Mouse (Mus musculus): Measurements from ENCODE around the gene Znrf4. TPM values are rescaled to one million over a fixed set of nuclear protein-coding genes. Genes with fewer than 3 reads are reported as not detected.

Gene Znrf4
- polyA plus RNA-seq, 2 experiments = not detected

DNA sequence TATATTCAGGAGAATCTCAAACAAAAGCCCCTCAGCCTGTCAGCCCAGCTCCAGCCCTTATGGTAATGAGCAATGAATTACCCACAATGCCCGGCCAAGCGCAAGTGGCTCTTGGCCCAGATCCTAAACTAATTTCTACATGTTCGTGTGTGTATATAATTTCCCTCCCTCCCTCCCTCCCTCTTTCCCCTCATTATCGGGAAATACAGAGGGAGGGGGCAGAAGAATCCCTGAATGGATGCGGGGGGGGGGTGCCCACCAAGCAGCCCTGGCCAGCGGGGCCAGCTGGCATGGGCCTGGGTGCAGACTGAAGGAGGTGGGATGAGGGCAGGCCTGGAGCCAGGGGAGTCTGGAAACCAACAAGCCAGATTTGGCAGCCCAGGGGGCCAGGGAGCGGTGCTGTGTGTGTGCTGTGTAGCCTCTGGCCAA lies 44.8 kb downstream of the Znrf4 start:
- no peaks in the 10 kb centered on the region for H3K9me3 ChIP-seq (ENCODE audit: control insufficient read depth, low read length)
- WGBS = 48% methylated on average over 6 of the region's 7 CpGs
- peak overlapping the region; percentile 27 for H3K4me2 ChIP-seq (replicated peaks; ENCODE audit: low read depth, low read length, severe bottlenecking)
- no peaks in the 10 kb centered on the region; the same call in none of the 2 replicates for H3K36me3 ChIP-seq (ENCODE audit: control insufficient read depth, insufficient read depth, low read length)
- TF ChIP-seq POLR2A (IDR thresholded peaks at IDR 0.05; ENCODE audit: borderline replicate concordance, extremely low read depth, insufficient read depth, insufficient read length) = no peak
- DNase-seq (ENCODE audit: low spot score) = peak; percentile 83
- no peak overlapping the region; the same call in 1 of the 2 replicates for H3K4me3 ChIP-seq (replicated peaks; ENCODE audit: low read length)
- ATAC-seq (ENCODE audit: low FRiP score, low read depth) = peak; percentile 25; the same call in 1 of the 2 replicates
- H3K27ac ChIP-seq (replicated peaks; ENCODE audit: low read depth, low read length) = peak overlapping the region; percentile 61
- no peak overlapping the region for H3K9ac ChIP-seq (ENCODE audit: low read depth, low read length, severe bottlenecking)
- peaks cover 49% of the 10 kb centered on the region for H3K4me1 ChIP-seq (ENCODE audit: control insufficient read depth, insufficient read depth, low read length)
- peaks cover 7% of the 10 kb centered on the region; the same call in 1 of the 2 replicates for H3K27me3 ChIP-seq (ENCODE audit: control insufficient read depth, insufficient read depth, low read length)

DNA sequence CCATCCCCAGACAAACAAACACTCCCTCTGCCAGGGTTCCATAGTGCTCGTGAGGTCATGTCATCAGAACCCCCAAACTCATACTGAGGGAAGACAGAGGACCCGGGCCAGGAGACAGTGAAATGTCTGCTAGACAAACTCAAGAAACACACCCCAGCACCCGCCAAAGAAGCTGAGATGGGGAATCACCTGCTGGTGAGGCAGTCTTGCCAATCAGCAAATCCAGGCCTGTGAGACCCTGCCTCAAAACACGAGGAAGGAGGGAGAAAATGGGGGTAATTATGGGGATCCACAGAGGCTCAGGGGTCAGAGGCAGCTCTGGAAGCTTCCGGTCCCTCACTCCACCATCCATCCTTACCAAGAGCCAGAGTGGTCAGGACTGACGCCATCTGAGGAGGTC lies 45.5 kb downstream of the Znrf4 start:
- 71% methylated on average over 6 of the region's 6 CpGs for WGBS
- H3K4me2 ChIP-seq (replicated peaks; ENCODE audit: low read depth, low read length, severe bottlenecking) = no peak overlapping the region
- no peaks in the 10 kb centered on the region for H3K9me3 ChIP-seq (ENCODE audit: control insufficient read depth, low read length)
- H3K27me3 ChIP-seq (ENCODE audit: control insufficient read depth, insufficient read depth, low read length) = no peaks in the 10 kb centered on the region
- no peak overlapping the region for H3K4me3 ChIP-seq (replicated peaks; ENCODE audit: low read length)
- H3K36me3 ChIP-seq (ENCODE audit: control insufficient read depth, insufficient read depth, low read length) = no peaks in the 10 kb centered on the region; the same call in none of the 2 replicates
- H3K27ac ChIP-seq (replicated peaks; ENCODE audit: low read depth, low read length) = no peak overlapping the region
- TF ChIP-seq POLR2A (IDR thresholded peaks at IDR 0.05; ENCODE audit: borderline replicate concordance, extremely low read depth, insufficient read depth, insufficient read length) = no peak
- H3K4me1 ChIP-seq (ENCODE audit: control insufficient read depth, insufficient read depth, low read length) = peaks cover 43% of the 10 kb centered on the region
- H3K9ac ChIP-seq (ENCODE audit: low read depth, low read length, severe bottlenecking) = no peak overlapping the region
- DNase-seq (ENCODE audit: low spot score) (no peak), ATAC-seq (ENCODE audit: low FRiP score, low read depth) (no peak)

DNA sequence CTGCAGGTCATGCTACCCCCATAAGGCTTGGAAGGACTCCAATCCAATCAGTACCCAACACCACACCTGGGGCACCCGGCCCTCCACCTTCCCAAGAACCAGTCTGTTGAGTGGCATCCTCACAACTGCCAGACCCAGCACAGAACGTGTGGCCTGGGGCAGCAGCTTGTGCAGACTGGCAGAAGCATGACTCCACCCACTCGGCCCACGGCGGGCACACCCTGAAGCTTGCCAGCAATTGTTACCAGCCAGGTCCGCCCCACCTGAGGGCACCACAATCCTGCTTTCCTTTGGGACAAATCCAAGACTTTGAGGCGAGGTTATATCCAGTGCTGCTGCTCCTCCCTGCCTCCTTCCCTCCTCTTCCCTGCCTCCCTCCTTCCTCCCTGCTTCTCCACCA lies 47.4 kb downstream of the Znrf4 start:
- H3K9ac ChIP-seq (ENCODE audit: low read depth, low read length, severe bottlenecking) = no peak overlapping the region
- no peak overlapping the region for H3K4me2 ChIP-seq (replicated peaks; ENCODE audit: low read depth, low read length, severe bottlenecking)
- H3K4me1 ChIP-seq (ENCODE audit: control insufficient read depth, insufficient read depth, low read length) = peaks cover 44% of the 10 kb centered on the region
- 82% methylated on average over 7 of the region's 7 CpGs for WGBS
- TF ChIP-seq POLR2A (IDR thresholded peaks at IDR 0.05; ENCODE audit: borderline replicate concordance, extremely low read depth, insufficient read depth, insufficient read length) = no peak
- H3K4me3 ChIP-seq (replicated peaks; ENCODE audit: low read length) = no peak overlapping the region
- H3K27ac ChIP-seq (replicated peaks; ENCODE audit: low read depth, low read length) = no peak overlapping the region
- DNase-seq (ENCODE audit: low spot score) (no peak), ATAC-seq (ENCODE audit: low FRiP score, low read depth) (no peak)
- H3K36me3 ChIP-seq (ENCODE audit: control insufficient read depth, insufficient read depth, low read length) = no peaks in the 10 kb centered on the region; the same call in none of the 2 replicates
- no peaks in the 10 kb centered on the region for H3K9me3 ChIP-seq (ENCODE audit: control insufficient read depth, low read length)
- no peaks in the 10 kb centered on the region for H3K27me3 ChIP-seq (ENCODE audit: control insufficient read depth, insufficient read depth, low read length)

DNA sequence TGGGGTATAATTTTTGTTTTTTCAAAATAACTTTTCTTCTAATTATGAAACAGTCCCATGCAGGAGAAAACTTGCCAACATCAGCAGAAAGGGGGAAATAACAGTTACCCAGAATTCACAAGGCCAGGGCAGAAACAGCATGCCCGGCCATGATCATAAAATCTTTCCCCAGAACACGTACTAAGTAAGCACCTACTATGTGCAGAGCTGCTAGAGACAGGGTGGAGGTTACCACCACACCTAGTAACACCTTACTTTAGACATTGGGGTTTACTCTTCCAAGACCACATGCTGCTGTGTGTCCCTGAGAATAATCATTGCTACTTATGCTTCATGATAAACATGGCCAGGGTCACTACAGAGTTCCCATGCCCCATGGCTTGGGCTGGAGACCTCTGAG lies 47.9 kb downstream of the Znrf4 start:
- H3K9ac ChIP-seq (ENCODE audit: low read depth, low read length, severe bottlenecking) = no peak overlapping the region
- no peaks in the 10 kb centered on the region for H3K27me3 ChIP-seq (ENCODE audit: control insufficient read depth, insufficient read depth, low read length)
- ATAC-seq (ENCODE audit: low FRiP score, low read depth) = no peak
- no peaks in the 10 kb centered on the region for H3K9me3 ChIP-seq (ENCODE audit: control insufficient read depth, low read length)
- no peak overlapping the region for H3K4me2 ChIP-seq (replicated peaks; ENCODE audit: low read depth, low read length, severe bottlenecking)
- DNase-seq (ENCODE audit: low spot score) = no peak
- no peak overlapping the region for H3K27ac ChIP-seq (replicated peaks; ENCODE audit: low read depth, low read length)
- whole genome bisulfite sequencing = 84% methylated on average over 2 of the region's 2 CpGs
- no peak overlapping the region for H3K4me3 ChIP-seq (replicated peaks; ENCODE audit: low read length)
- no peak for TF ChIP-seq POLR2A (IDR thresholded peaks at IDR 0.05; ENCODE audit: borderline replicate concordance, extremely low read depth, insufficient read depth, insufficient read length)
- peaks cover 42% of the 10 kb centered on the region for H3K4me1 ChIP-seq (ENCODE audit: control insufficient read depth, insufficient read depth, low read length)
- no peaks in the 10 kb centered on the region; the same call in none of the 2 replicates for H3K36me3 ChIP-seq (ENCODE audit: control insufficient read depth, insufficient read depth, low read length)

DNA sequence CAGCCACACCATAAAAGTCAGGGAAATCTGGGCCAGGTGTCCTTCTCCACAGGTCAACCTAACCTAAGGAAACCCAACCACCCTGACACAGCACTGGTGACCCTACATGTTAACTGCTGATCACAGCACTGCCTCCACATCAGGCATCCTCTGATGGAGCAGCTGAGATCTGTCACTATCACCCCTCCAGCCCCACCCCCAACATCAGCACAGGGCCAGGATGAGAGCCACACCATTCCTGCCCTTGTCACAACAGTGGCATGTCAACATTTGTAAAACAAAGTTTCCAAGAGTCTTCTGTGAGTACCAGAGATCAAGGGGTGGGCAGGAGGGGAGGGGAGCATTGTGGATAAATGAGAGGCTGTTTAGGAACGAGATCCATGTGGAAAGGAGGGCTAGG lies 48.7 kb downstream of the Znrf4 start:
- WGBS = 21% methylated on average over 1 of the region's 1 CpGs
- Histone ChIP-seq H3K4me2 (replicated peaks; ENCODE audit: low read depth, low read length, severe bottlenecking) (peak overlapping the region; percentile 60), H3K4me1 (ENCODE audit: control insufficient read depth, insufficient read depth, low read length) (peaks cover 41% of the 10 kb centered on the region), H3K27me3 (ENCODE audit: control insufficient read depth, insufficient read depth, low read length) (no peaks in the 10 kb centered on the region), H3K4me3 (replicated peaks; ENCODE audit: low read length) (peak overlapping the region; percentile 70; the same call in 1 of the 2 replicates), H3K27ac (replicated peaks; ENCODE audit: low read depth, low read length) (peak overlapping the region; percentile 94), H3K36me3 (ENCODE audit: control insufficient read depth, insufficient read depth, low read length) (peaks cover 2% of the 10 kb centered on the region), H3K9ac (ENCODE audit: low read depth, low read length, severe bottlenecking) (0 out of 2 replicates have a peak overlapping the region, but pooled peaks have one; percentile 43), H3K9me3 (ENCODE audit: control insufficient read depth, low read length) (no peaks in the 10 kb centered on the region)
- no peak for TF ChIP-seq POLR2A (IDR thresholded peaks at IDR 0.05; ENCODE audit: borderline replicate concordance, extremely low read depth, insufficient read depth, insufficient read length)
- no peak for ATAC-seq (ENCODE audit: low FRiP score, low read depth)
- no peak for DNase-seq (ENCODE audit: low spot score)
